Mouse (Mus musculus) urinary bladder, postnatal 14 days (tissue): ENCODE results near the gene Olfr434.
"Not testable (repeated sequence)": the region's sequence is repeated elsewhere in the genome, so short reads cannot be mapped to it uniquely, and the experiment has no call there.

ENCODE experiments used
- DNase-seq: peaks from one replicate; pipeline ENCODE4 v3.0.0; 2021; ENCODE audit warnings: low spot score

Gene Olfr434

DNA sequence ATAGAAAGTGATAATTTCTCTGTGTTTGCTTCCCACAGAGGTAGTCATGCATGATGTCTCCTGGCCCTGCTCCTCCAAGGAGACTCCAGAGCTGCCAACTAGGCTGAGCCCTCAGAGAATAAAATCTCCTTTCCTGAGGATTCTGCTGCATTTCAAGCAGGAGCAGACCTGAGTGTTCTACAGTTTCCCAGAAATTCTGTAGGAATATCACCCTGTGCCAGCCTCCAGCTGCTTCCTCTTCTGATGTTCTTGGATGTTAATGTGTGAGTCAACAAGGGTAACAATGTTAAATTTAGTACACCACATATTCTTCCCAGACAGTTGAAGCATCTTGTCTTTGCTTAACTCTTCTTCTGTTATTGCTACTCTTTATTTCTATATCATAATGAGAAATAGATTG is at the start of gene Olfr434:
Gene Olfr434 (plus strand): TSS at position 149 of the 400 bp plus-strand sequence.
- not testable (repeated sequence) for DNase-seq

DNA sequence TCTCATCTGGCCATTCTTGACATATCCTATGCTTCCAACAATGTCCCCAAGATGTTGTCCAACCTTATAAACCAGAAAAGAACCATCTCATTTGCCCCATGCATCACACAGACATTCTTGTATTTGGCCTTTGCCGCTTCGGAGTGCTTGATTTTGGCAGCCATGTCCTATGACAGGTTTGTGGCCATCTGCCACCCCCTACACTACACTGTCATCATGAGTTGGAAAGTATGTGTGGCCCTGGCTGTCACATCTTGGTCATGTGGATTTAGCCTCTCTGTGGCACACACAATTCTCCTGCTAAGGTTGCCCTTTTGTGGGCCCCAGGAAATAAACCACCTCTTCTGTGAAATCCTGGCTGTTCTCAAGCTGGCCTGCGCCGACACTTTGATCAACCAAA is 45.6 kb upstream of the Olfr434 start:
- DNase-seq, result no peak

DNA sequence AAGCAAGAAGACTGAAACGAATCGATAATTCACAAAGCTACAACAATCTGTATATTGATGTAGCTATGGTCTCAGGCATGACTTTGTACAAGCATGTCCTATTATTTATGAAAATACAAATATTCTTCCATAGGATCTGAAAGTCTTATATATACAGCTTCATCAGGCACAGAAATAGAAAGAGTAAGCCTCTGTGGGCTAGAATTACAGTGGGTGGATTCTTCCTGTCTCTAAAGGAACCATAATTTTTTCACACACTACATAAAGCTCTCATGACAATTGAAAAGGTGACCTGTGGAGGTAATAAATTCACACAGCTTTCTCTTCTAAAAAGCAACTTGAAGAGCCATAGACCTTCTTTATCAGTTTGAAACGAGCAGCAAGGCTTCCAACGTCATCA is 41.0 kb upstream of the Olfr434 start, which contains the start of gene Olfr13:
Gene Olfr13 (plus strand): TSS at position 301 of the 400 bp plus-strand sequence.
- no peak for DNase-seq

DNA sequence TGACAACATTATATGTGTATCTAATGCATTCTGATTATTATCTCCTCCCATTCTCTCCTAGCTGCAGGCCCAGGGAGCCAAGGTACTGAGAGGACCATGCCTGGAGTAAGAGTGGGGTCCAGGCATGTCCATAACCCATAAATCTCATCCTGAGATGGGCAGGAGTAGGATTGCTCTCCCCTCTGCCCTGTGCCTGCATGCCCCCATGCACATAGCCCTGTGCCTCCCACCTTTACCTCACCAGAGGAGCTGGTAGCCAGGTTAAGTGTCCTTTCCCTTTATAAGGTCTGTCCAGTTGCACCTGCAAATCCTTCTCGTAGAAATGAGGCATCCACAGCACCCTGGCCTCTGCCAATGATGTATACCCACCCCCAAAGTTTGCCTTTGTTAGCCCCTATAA is 34.7 kb upstream of the Olfr434 start:
- no peak for DNase-seq

- DNase-seq, result no peak
These were observed 34.0 kb upstream of the Olfr434 start for GRCm38 (mm10) chr6:43178584-43179501.

DNA sequence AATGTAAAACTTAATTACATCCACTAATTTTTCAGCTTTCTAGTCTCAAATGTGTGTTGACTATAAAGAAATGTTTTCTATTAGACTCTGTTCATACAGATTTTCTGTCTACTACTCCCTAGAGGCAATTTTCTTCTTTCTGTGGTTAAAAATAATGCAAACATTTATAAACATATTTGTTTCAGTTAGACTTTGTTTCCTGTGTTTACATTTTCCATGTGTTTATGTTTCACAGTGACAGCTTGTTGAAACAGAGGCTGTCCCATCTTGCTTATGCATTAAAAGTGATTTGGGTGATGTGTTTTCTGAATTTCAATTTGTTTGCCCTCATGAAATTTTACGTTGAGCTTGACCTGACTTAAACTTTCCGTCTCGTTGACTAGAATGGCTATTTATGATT is 21.8 kb upstream of the Olfr434 start:
- DNase-seq, result no peak

- no peak for DNase-seq
These were observed 16.0 kb upstream of the Olfr434 start, which contains the start of gene Olfr435 for GRCm38 (mm10) chr6:43196781-43197180. Gene Olfr435 (plus strand): TSS chr6:43197146.

DNA sequence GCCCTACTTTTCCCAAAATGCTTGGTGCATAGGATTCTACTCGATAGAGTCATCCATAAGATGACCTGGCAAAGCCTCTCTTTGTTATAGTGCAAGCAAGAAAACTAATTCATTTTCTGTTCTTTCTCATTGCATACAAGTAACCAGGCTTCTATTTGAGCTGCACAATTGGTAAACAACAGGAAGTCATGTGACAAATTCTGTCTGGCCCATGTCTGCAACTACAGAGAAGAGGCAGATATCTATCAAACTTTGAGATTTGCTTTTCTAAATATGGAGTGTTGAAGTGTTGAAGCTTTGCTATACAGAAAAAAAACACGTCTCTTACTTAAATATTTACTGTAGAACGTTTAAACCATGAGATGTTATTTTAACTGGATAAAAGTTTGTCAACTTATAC is 14.7 kb upstream of the Olfr434 start:
- DNase-seq, result no peak

DNA sequence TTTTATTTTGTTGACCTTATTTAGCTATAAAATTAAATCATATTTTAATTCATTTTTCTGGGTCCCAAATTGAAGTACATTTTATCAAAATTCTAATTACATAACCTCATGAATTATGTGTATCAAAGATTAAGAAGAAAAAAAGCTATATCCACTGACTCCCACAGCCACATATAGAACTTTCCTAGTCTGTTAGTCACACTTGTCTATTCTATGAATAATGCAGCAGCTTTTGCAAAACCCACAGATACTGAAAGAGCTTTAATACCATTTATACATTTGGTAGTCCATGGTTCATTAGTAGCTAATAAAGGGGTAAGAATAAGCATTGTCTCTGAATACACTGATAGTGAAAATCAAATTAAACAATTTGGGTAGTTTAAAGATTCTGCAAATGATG is 10.0 kb upstream of the Olfr434 start:
- no peak for DNase-seq

GRCm38 (mm10) chr6:43205355-43205754 is 7.5 kb upstream of the Olfr434 start:
- no peak for DNase-seq

DNA sequence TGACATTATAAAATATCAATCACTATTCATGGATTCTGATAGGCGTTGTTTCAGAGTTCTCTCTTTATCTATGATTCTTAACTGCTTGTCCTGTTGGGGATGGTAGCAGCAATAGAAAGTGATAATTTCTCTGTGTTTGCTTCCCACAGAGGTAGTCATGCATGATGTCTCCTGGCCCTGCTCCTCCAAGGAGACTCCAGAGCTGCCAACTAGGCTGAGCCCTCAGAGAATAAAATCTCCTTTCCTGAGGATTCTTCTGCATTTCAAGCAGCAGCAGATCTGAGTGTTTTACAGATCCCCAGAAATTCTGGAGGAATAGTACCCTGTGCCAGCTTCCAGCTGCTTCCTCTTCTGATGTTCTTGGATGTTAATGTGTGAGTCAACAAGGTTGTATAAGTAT is 18.4 kb downstream of the Olfr434 start, which contains the start of gene Olfr47:
Gene Olfr47 (plus strand): TSS at position 275 of the 400 bp plus-strand sequence.
- not testable (repeated sequence) for DNase-seq

DNA sequence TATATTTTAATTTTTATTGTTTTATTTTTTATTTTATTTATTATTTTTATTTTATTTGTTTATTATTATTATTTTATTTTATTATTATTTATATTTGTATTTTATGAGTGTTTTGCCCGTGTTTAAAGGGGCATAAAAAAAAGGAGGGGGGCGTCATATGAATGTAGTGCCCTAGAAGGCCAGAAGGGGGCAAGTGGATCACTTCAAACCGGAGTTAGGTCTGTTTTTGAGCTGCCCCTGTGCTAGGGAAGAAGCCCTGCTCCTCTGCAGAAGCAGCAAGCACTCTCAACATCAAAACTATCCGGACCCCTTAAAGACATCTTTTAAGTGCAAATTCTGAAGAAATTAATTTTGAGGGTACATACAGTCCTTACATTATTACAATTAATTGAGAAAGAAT is 29.2 kb downstream of the Olfr434 start:
- no peak for DNase-seq

- DNase-seq, result no peak
These were observed 34.6 kb downstream of the Olfr434 start for GRCm38 (mm10) chr6:43247396-43247795.

GRCm38 (mm10) chr6:43252994-43253393 is 40.2 kb downstream of the Olfr434 start:
- DNase-seq, result no peak

DNA sequence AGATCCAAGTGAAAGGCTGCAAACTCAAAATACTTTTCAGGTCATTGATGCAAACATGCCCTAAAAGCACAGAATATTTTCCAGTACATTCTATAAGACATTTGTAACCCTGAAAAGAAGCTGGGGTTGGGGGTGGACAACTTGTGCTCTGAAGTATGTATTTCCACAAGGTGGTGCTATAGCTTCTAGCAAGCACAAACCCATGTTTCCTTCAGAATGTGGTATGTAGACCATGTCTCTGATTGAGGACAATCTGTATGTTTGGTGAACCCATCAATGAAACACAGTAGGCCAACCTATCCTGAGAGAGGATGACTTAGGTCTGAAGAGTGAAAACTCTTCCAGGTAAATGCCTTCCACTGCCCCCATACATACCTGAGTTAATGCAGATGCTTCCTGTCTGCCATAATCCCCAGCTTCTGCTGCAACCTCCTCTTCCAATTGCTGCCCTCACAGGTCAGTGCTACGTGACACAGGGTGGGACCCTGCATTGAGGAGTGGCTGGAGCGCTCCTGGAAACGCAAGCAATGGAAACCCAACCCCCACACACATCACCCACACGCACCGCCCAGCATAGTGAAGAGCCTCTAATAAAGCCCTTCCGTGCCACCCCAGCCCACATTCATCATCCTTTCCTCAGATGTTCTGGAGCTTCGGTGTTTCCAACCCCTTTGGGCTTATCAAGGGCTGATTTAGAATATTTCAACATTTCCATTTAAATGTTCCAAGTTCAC is 41.5 kb downstream of the Olfr434 start:
- DNase-seq, result no peak

GRCm38 (mm10) chr6:43260756-43261155 is 47.9 kb downstream of the Olfr434 start:
- no peak for DNase-seq

DNA sequence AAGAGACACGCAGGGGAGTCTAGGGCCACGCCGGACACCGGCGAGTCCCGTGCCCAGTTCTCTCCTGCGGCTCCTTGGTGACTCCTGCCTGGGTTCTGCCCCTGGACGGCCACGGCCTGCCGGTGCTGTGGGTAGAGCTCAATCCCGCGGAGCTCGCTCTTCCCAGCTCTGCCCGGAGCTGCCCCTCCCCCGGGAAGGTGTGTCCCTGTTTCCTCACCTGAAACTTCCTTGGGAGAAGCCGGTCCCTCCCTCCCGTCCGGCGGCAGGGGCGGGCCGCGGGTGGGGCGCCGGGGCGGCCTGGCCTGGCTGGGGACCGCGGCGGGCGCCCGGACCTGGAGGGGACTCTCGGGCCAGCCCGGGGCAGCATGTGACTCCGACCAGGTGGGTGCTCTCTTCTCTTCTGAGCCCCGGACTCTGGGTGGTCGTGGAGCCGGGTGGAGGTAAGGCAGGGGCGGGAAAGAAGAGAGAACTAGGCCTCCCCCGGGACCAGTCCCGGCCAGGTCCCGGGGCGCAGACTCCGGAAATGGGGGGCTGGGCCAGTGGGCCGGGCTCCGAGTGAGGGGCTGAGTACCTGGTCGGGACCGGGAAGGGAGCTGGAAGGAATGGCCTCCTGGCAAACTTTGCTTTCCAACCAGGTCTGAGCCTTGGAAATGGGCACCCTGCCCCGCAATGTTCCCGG is 52.7 kb downstream of the Olfr434 start, which contains the start of gene Arhgef5:
Gene Arhgef5 (plus strand): TSS at position 220 of the 679 bp plus-strand sequence.
- DNase-seq, result peak; percentile 86

- DNase-seq, result peak; percentile 36
These were observed 53.5 kb downstream of the Olfr434 start for GRCm38 (mm10) chr6:43266356-43266755.
